Mouse (Mus musculus) MEL (cell line): Measurements from ENCODE around the gene Sh3tc1. TPM values are rescaled to one million over a fixed set of nuclear protein-coding genes. Genes with fewer than 3 reads are reported as not detected.

ENCODE experiments used
- DNase-seq: peaks from one replicate; pipeline ENCODE4 v3.0.0; 2011; ENCODE audit warnings: low read depth, low spot score
- H3K27ac ChIP-seq: 2 replicates; pipeline ENCODE4 v1.5.1; 2012; ENCODE audit warnings: low read depth, mild to moderate bottlenecking, control low read depth, low read length, moderate library complexity; ENCODE audit not compliant: control insufficient read depth
- H3K27me3 ChIP-seq, 2 experiments: fragments of 150-350 bp in 1 of 2; sonication (generic) in 1 of 2; 2 replicates each; pipeline ENCODE4 v1.6.1; 2012; ENCODE audit warnings: low read length in 2 of 2, mild to moderate bottlenecking in 2 of 2, improper control_type of control experiment in 1 of 2, moderate library complexity in 1 of 2; ENCODE audit not compliant: insufficient read depth in 2 of 2, control insufficient read depth in 1 of 2
- H3K36me3 ChIP-seq, 2 experiments: 2 replicates each; pipeline ENCODE4 v1.6.1; 2012 to 2014; ENCODE audit warnings: low read length in 2 of 2, improper control_type of control experiment in 1 of 2, inconsistent platforms in 1 of 2, mild to moderate bottlenecking in 1 of 2; ENCODE audit not compliant: insufficient read depth in 2 of 2, control insufficient read depth in 1 of 2
- H3K4me1 ChIP-seq, 2 experiments: fragments of 150-350 bp in 1 of 2; sonication (generic) in 1 of 2; 2 replicates each; pipeline ENCODE4 v1.6.1; 2012; ENCODE audit warnings: low read length in 2 of 2, improper control_type of control experiment in 1 of 2, mild to moderate bottlenecking in 1 of 2; ENCODE audit not compliant: insufficient read depth in 2 of 2, control insufficient read depth in 1 of 2
- H3K4me3 ChIP-seq, 2 experiments: fragments of 150-350 bp in 1 of 2; sonication (generic) in 1 of 2; 2 replicates each; pipeline ENCODE4 v1.5.1; 2012; ENCODE audit warnings: low read depth in 2 of 2, low read length in 2 of 2, mild to moderate bottlenecking in 2 of 2, moderate library complexity in 2 of 2, control low read depth in 1 of 2, improper control_type of control experiment in 1 of 2; ENCODE audit not compliant: control insufficient read depth in 1 of 2, insufficient read depth in 1 of 2
- H3K79me2 ChIP-seq: 2 replicates; pipeline ENCODE4 v1.6.1; 2012; ENCODE audit warnings: mild to moderate bottlenecking, low read length, moderate library complexity; ENCODE audit not compliant: control insufficient read depth, poor library complexity, insufficient read depth
- H3K9ac ChIP-seq: 2 replicates; pipeline ENCODE4 v1.6.1; 2012; ENCODE audit warnings: low read depth, mild to moderate bottlenecking, control low read depth, low read length, moderate library complexity; ENCODE audit not compliant: control insufficient read depth, poor library complexity, severe bottlenecking
- H3K9me3 ChIP-seq: fragments of 150-350 bp; sonication (generic); replicated peaks from 2 replicates; pipeline ENCODE4 v1.6.1; 2012; ENCODE audit warnings: mild to moderate bottlenecking, low read length, improper control_type of control experiment, moderate library complexity; ENCODE audit not compliant: insufficient read depth
- BHLHE40 ChIP-seq: IDR thresholded peaks from 2 replicates; pipeline ENCODE4 v1.6.1; 2012; ENCODE audit warnings: low read depth, mild to moderate bottlenecking, inconsistent platforms, low read length, improper control_type of control experiment, borderline replicate concordance
- E2F4 ChIP-seq: IDR thresholded peaks from 2 replicates; pipeline ENCODE4 v1.6.1; 2011; ENCODE audit warnings: low read depth, low read length, improper control_type of control experiment, borderline replicate concordance
- EP300 ChIP-seq, 2 experiments: IDR thresholded peaks; 2 replicates each; pipeline ENCODE4 v1.6.1; 2011; ENCODE audit warnings: improper control_type of control experiment in 2 of 2, low read length in 2 of 2, low read depth in 1 of 2, mild to moderate bottlenecking in 1 of 2
- ETS1 ChIP-seq: IDR thresholded peaks from 2 replicates; pipeline ENCODE4 v1.6.1; 2012; ENCODE audit warnings: low read depth, mild to moderate bottlenecking, inconsistent platforms, low read length, improper control_type of control experiment, moderate library complexity
- GATA1 ChIP-seq: IDR thresholded peaks from 2 replicates; pipeline ENCODE4 v1.6.1; 2011; ENCODE audit warnings: low read depth, low read length, improper control_type of control experiment
- HCFC1 ChIP-seq: IDR thresholded peaks from 2 replicates; pipeline ENCODE4 v1.6.1; 2012; ENCODE audit warnings: low read depth, mild to moderate bottlenecking, inconsistent platforms, low read length, improper control_type of control experiment, moderate library complexity
- JUND ChIP-seq: IDR thresholded peaks from 2 replicates; pipeline ENCODE4 v1.6.1; 2011; ENCODE audit warnings: low read depth, mild to moderate bottlenecking, improper control_type of control experiment, low read length
- KAT2A ChIP-seq: conservative IDR thresholded peaks from 2 replicates; pipeline ENCODE4 v1.6.1; 2012; ENCODE audit warnings: low read depth, low read length, improper control_type of control experiment, inconsistent platforms
- MAX ChIP-seq: IDR thresholded peaks from 2 replicates; pipeline ENCODE4 v1.6.1; 2011; ENCODE audit warnings: low read length, improper control_type of control experiment
- MAZ ChIP-seq: IDR thresholded peaks from 2 replicates; pipeline ENCODE4 v1.6.1; 2012; ENCODE audit warnings: low read depth, mild to moderate bottlenecking, inconsistent platforms, low read length, improper control_type of control experiment
- MXI1 ChIP-seq: IDR thresholded peaks from 2 replicates; pipeline ENCODE4 v1.6.1; 2011; ENCODE audit warnings: mild to moderate bottlenecking, low read depth, low read length, improper control_type of control experiment
- NELFE ChIP-seq: IDR thresholded peaks from 2 replicates; pipeline ENCODE4 v1.6.1; 2011; ENCODE audit warnings: low read depth, low read length, improper control_type of control experiment
- POLR2AphosphoS5 ChIP-seq: IDR thresholded peaks from 2 replicates; pipeline ENCODE4 v1.6.1; 2012; ENCODE audit warnings: low read depth, borderline replicate concordance, mild to moderate bottlenecking, inconsistent platforms, low read length, moderate library complexity, mixed read lengths
- RAD21 ChIP-seq: IDR thresholded peaks from 2 replicates; pipeline ENCODE4 v1.6.1; 2011; ENCODE audit warnings: mild to moderate bottlenecking, low read depth, low read length, improper control_type of control experiment
- RCOR1 ChIP-seq: IDR thresholded peaks from 2 replicates; pipeline ENCODE4 v1.6.1; 2012; ENCODE audit warnings: low read depth, mild to moderate bottlenecking, inconsistent platforms, low read length, improper control_type of control experiment
- SIN3A ChIP-seq: IDR thresholded peaks from 2 replicates; pipeline ENCODE4 v1.6.1; 2012; ENCODE audit warnings: low read length, improper control_type of control experiment, inconsistent platforms
- SMC3 ChIP-seq: IDR thresholded peaks from 2 replicates; pipeline ENCODE4 v1.6.1; 2011; ENCODE audit warnings: low read depth, low read length, improper control_type of control experiment
- TAL1 ChIP-seq: IDR thresholded peaks from 2 replicates; pipeline ENCODE4 v1.6.1; 2012; ENCODE audit warnings: mild to moderate bottlenecking, inconsistent platforms, low read length, moderate library complexity, mixed read lengths
- TBP ChIP-seq: IDR thresholded peaks from 2 replicates; pipeline ENCODE4 v1.8.0; 2011; ENCODE audit warnings: low read depth, low read length, improper control_type of control experiment
- ZKSCAN1 ChIP-seq: IDR thresholded peaks from 2 replicates; pipeline ENCODE4 v1.6.1; 2012; ENCODE audit warnings: low read depth, mild to moderate bottlenecking, inconsistent platforms, low read length, improper control_type of control experiment, moderate library complexity
- ZMIZ1 ChIP-seq: IDR thresholded peaks from 2 replicates; pipeline ENCODE4 v1.6.1; 2012; ENCODE audit warnings: low read depth, mild to moderate bottlenecking, inconsistent platforms, low read length, improper control_type of control experiment, moderate library complexity
- ZNF384 ChIP-seq: IDR thresholded peaks from 2 replicates; pipeline ENCODE4 v1.6.1; 2012; ENCODE audit warnings: low read depth, mild to moderate bottlenecking, inconsistent platforms, low read length, improper control_type of control experiment
- polyA plus RNA-seq, 2 experiments: library from polyadenylated mRNA; stranded (reverse) in 1 of 2; unstranded in 1 of 2; fragments of >175 nt in 1 of 2; fragments of >200 nt in 1 of 2; gene quantifications; 2 replicates each; pipeline versions ENCODE4 v1.2.1 to v1.2.4; 2012; ENCODE audit warnings: low replicate concordance in 2 of 2, low read depth in 1 of 2; ENCODE audit not compliant: insufficient read length in 2 of 2, insufficient read depth in 1 of 2, missing spikeins in 1 of 2
- total RNA-seq: library from RNA; depleted of rRNA; stranded (reverse); fragments of 300-350 nt; gene quantifications from 2 replicates; pipeline ENCODE4 v1.2.3, GENCODE M21; 2012

Gene Sh3tc1
- total and polyA plus RNA-seq, 3 experiments, result not detected

- Histone ChIP-seq H3K4me1 (no peaks in the 10 kb centered on the region), H3K9ac (no peak overlapping the region), H3K79me2 (no peaks in the 10 kb centered on the region)
- TF ChIP-seq MAX (no peak), TAL1 (no peak), RCOR1 (no peak), ZMIZ1 (no peak), BHLHE40 (no peak), MAZ (no peak), E2F4 (no peak), POLR2AphosphoS5 (no peak), SIN3A (no peak), RAD21 (no peak), HCFC1 (no peak), MXI1 (no peak), ZKSCAN1 (no peak), TBP (no peak), ZNF384 (no peak), SMC3 (no peak), JUND (no peak), GATA1 (no peak), EP300 (IDR thresholded peaks at IDR 0.05; ENCODE audit: low read depth in 1 of 2, low read length in 2 of 2) (no peak), NELFE (no peak)
- TF ChIP-seq, all 39 proteins: peak for 0
- Histone ChIP-seq H3K27ac (no peak overlapping the region), H3K4me3 (no peak overlapping the region), H3K27me3 (no peaks in the 10 kb centered on the region), H3K36me3 (no peaks in the 10 kb centered on the region), H3K9me3 (no peaks in the 10 kb centered on the region; the same call in 1 of the 2 replicates)
- DNase-seq, result no peak
These were observed 21.0 kb downstream of the Sh3tc1 start for GRCm38 (mm10) chr5:35718817-35719216.

- TF ChIP-seq ETS1 (no peak), TAL1 (no peak), SIN3A (no peak), ZNF384 (no peak), KAT2A (no peak), MAZ (no peak)
- no peaks in the 10 kb centered on the region for H3K36me3 ChIP-seq
- no peak overlapping the region for H3K9ac ChIP-seq
- H3K9me3 ChIP-seq, result no peaks in the 10 kb centered on the region; the same call in 1 of the 2 replicates
- H3K27ac ChIP-seq, result no peak overlapping the region
- DNase-seq, result no peak
- H3K79me2 ChIP-seq, result no peaks in the 10 kb centered on the region
- H3K4me3 ChIP-seq, result no peak overlapping the region
- H3K4me1 ChIP-seq, result no peaks in the 10 kb centered on the region
- H3K27me3 ChIP-seq, result no peaks in the 10 kb centered on the region
These were observed 21.8 kb downstream of the Sh3tc1 start for GRCm38 (mm10) chr5:35717946-35718345.
